Mouse (Mus musculus): ENCODE data around the gene Ankrd44.

DNA sequence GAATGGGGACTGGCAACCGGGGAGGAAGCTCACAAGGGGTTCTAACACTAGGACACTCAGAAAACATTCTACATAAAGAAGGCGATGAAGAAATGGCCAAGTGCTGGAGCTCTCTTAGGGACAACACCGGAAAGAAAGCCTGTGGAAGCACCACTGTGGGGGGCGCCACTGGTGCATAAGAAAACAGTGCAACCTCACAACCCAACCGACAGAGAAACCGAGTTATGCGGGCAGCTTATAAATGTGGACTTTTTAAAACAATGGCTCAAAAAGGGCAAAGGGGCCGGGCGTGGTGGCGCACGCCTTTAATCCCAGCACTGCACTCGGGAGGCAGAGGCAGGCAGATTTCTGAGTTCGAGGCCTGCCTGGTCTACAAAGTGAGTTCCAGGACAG, 117.1 kb downstream of the Ankrd44 start:
- TF ChIP-seq CTCF (IDR thresholded peaks at IDR 0.05; ENCODE audit: control insufficient read depth, insufficient read depth, insufficient read length): no peak
- TF ChIP-seq USF1 (IDR thresholded peaks at IDR 0.05; ENCODE audit: low read depth): no peak
